Mouse (Mus musculus) bone marrow macrophage, adult 2 months (primary cell): ENCODE results near the gene Lima1.

Experiments used
- CTCF ChIP-seq: IDR thresholded peaks from 2 replicates; pipeline ENCODE4 v1.5.1; 2012; ENCODE audit warnings: low read depth, mild to moderate bottlenecking, low read length, moderate library complexity
- POLR2A ChIP-seq: IDR thresholded peaks from 2 replicates; pipeline ENCODE4 v1.6.1; 2012; ENCODE audit warnings: mild to moderate bottlenecking, low read depth, low read length, borderline replicate concordance

DNA sequence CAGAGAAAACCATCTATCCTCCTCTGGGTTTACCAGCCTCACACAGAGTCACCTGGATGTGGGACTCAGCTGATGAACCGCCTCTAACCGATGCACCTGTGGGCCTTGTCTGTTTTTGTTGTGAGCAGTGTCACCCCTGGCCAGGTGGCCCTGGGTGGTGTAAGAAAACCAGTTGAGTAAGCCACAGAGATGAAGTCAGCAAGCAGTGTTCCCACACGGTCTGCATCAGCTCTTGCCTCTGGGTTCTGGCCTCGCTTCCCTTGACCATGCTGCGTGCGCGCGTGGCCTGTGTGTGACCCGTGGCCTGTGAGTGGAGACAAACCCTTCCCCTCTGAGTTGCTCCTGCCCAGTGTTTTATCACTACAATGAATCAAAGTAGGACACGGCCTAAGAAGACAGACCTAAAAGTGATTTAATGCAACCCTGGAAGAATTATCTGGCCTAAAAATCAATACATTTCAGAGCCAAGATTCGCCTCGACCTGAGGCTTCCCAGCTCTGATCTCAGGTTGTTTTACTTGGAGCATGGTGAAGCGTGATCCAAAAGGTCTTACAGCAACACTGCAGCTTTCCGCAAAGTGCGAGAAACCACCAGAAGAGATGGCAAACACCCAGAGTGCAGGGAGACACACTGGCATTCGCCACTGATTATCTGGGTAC, 96.5 kb downstream of the Lima1 start:
- no peak for TF ChIP-seq CTCF
- no peak for TF ChIP-seq POLR2A
